ENCODE assay signal across 8 mouse cellular contexts in the genomic region with DNA sequence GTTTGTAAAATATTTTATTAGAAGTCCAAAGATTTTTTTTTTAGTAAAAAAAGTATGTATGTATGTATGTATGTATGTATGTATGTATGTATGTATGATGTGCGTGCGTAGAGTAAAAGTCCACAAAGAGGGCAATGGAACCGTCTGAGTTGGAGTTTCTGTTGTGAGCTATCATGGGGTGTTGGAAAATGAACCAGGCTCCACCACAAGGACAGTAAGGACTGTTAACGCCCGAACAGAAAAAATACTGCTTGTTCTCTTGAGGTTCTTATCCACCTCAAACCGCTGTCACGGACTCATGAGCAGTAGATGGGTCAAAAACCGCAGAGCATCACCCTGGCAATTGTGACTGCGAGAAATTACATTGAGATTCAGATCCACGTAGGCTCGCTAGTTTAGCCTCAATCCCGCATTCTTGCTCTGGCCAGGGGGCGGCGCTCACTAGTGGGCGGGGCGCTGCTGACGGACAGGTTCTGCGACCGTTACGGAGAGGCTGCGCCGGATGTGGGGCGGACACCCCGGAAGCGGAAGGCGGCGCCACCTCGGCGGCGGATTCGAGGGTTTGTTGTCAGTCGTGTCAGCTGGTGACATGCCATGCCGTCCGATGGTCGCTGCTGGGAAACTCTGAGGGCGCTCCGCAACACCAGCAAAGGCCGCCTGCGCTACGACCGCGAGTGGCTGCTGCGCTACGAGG. TPM values are rescaled to one million over a fixed set of nuclear protein-coding genes. Genes with fewer than 3 reads are reported as not detected.
DNase-seq lines count a peak whose midpoint lies in the region; ATAC-seq and TF ChIP-seq lines count a peak whose summit lies in the region.

Gene Gle1 (plus strand): TSS at position 521 of the 694 bp plus-strand sequence.

- H3K27me3 ChIP-seq in C2C12 (ENCODE audit: control insufficient read depth, insufficient read depth, insufficient read length) (no peaks in the 10 kb centered on the region), myocyte (ENCODE audit: control insufficient read depth, insufficient read depth, insufficient read length) (no peaks in the 10 kb centered on the region)
- no peaks in the 10 kb centered on the region for H3K27me3 ChIP-seq in erythroblast, embryonic 14.5 days (ENCODE audit: control insufficient read depth)
- H3K27me3 ChIP-seq in heart, embryonic 11.5 days (ENCODE audit: control insufficient read depth, insufficient read depth, low read length) = no peaks in the 10 kb centered on the region
- H3K27me3 ChIP-seq in kidney, embryonic 16.5 days (ENCODE audit: insufficient read depth, low read length) = no peaks in the 10 kb centered on the region
- no peaks in the 10 kb centered on the region for H3K27me3 ChIP-seq in liver, adult 2 months (ENCODE audit: control insufficient read depth, insufficient read depth, low read length)
- no peaks in the 10 kb centered on the region for H3K27me3 ChIP-seq in splenic B cell, adult 2 months (ENCODE audit: control insufficient read depth, insufficient read depth, low read length, poor library complexity, severe bottlenecking)

- H3K4me3 ChIP-seq in C2C12 (ENCODE audit: insufficient read depth, poor library complexity, severe bottlenecking) = peak within 1 kb of the TSS; percentile 94
- peak within 1 kb of the TSS; percentile 88 for H3K4me3 ChIP-seq in erythroblast, embryonic 14.5 days (replicated peaks)
- peak within 1 kb of the TSS; percentile 83 for H3K4me3 ChIP-seq in heart, embryonic 11.5 days (ENCODE audit: low read depth, low read length)
- peak within 1 kb of the TSS; percentile 70 for H3K4me3 ChIP-seq in kidney, embryonic 16.5 days (ENCODE audit: low read length)
- peak within 1 kb of the TSS; percentile 95 for H3K4me3 ChIP-seq in liver, adult 2 months (ENCODE audit: insufficient read depth, low read depth, low read length)
- peak within 1 kb of the TSS; percentile 43 for H3K4me3 ChIP-seq in myocyte

- H3K9me3 ChIP-seq in erythroblast, embryonic 14.5 days (ENCODE audit: control insufficient read depth, low read length) = no peaks in the 10 kb centered on the region
- no peaks in the 10 kb centered on the region for H3K9me3 ChIP-seq in heart, embryonic 11.5 days (replicated peaks; ENCODE audit: control insufficient read depth, low read length)
- no peaks in the 10 kb centered on the region for H3K9me3 ChIP-seq in kidney, embryonic 16.5 days (ENCODE audit: low read length)

- DNase-seq in brain, embryonic 14.5 days (ENCODE audit: low read depth) = peak; percentile 98
- DNase-seq in liver, adult 2 months (ENCODE audit: extremely low read depth, low read depth, low spot score) = peak; percentile 78
- DNase-seq in splenic B cell, adult 2 months (ENCODE audit: low read depth, low spot score) = peak; percentile 97

- WGBS in heart, embryonic 11.5 days (ENCODE audit: insufficient replicate concordance) = 3% methylated on average over 44 of the region's 44 CpGs
- WGBS in kidney, embryonic 16.5 days = 2% methylated on average over 44 of the region's 44 CpGs
- WGBS in liver, adult 2 months = 3% methylated on average over 44 of the region's 44 CpGs

- peak within 1 kb of the TSS; percentile 76 for H3K27ac ChIP-seq in heart, embryonic 11.5 days (ENCODE audit: low read depth, low read length)
- peak within 1 kb of the TSS; percentile 82 for H3K27ac ChIP-seq in kidney, embryonic 16.5 days (ENCODE audit: low read length)
- peak within 1 kb of the TSS; percentile 77 for H3K27ac ChIP-seq in liver, adult 2 months (replicated peaks; ENCODE audit: insufficient read depth, low read depth, low read length)

- peaks cover 44% of the 10 kb centered on the region for H3K36me3 ChIP-seq in C2C12 (ENCODE audit: control insufficient read depth, insufficient read depth)
- H3K36me3 ChIP-seq in erythroblast, embryonic 14.5 days (ENCODE audit: control insufficient read depth) = peaks cover 53% of the 10 kb centered on the region
- peaks cover 15% of the 10 kb centered on the region for H3K36me3 ChIP-seq in heart, embryonic 11.5 days (ENCODE audit: control insufficient read depth, insufficient read depth, low read length)
- H3K36me3 ChIP-seq in kidney, embryonic 16.5 days (ENCODE audit: insufficient read depth, low read length) = peaks cover 26% of the 10 kb centered on the region
- H3K36me3 ChIP-seq in liver, adult 2 months (ENCODE audit: control insufficient read depth, insufficient read depth, low read length) = peaks cover 13% of the 10 kb centered on the region
- H3K36me3 ChIP-seq in myocyte (ENCODE audit: control insufficient read depth, insufficient read depth) = no peaks in the 10 kb centered on the region
- peaks cover 4% of the 10 kb centered on the region for H3K36me3 ChIP-seq in splenic B cell, adult 2 months (ENCODE audit: control insufficient read depth, insufficient read depth, low read length, poor library complexity, severe bottlenecking)

- peaks cover 24% of the 10 kb centered on the region for H3K4me1 ChIP-seq in erythroblast, embryonic 14.5 days (ENCODE audit: control insufficient read depth)
- H3K4me1 ChIP-seq in heart, embryonic 11.5 days (ENCODE audit: control insufficient read depth, insufficient read depth, low read length) = no peaks in the 10 kb centered on the region
- peaks cover 6% of the 10 kb centered on the region for H3K4me1 ChIP-seq in kidney, embryonic 16.5 days (ENCODE audit: insufficient read depth, low read length)
- H3K4me1 ChIP-seq in liver, adult 2 months (ENCODE audit: control insufficient read depth, insufficient read depth, low read length) = peaks cover 3% of the 10 kb centered on the region

- TF ChIP-seq POLR2A in brain, embryonic 14.5 days (IDR thresholded peaks at IDR 0.05; ENCODE audit: borderline replicate concordance, extremely low read depth, insufficient read depth, insufficient read length, poor library complexity, severe bottlenecking) = peak; percentile 34; the same call in 1 of the 2 replicates
- TF ChIP-seq POLR2A in liver, adult 2 months (IDR thresholded peaks at IDR 0.05; ENCODE audit: extremely low read depth, insufficient read depth, low read length) = peak; percentile 44; the same call in 1 of the 2 replicates
- TF ChIP-seq POLR2A in myocyte (IDR thresholded peaks at IDR 0.05; ENCODE audit: insufficient read length, low read depth) = peak; percentile 82

- peak; percentile 27 for TF ChIP-seq CTCF in C2C12 (IDR thresholded peaks at IDR 0.05; ENCODE audit: control insufficient read depth, insufficient read depth, insufficient read length)
- peak; percentile 61 for TF ChIP-seq CTCF in brain, embryonic 14.5 days (IDR thresholded peaks at IDR 0.05; ENCODE audit: borderline replicate concordance, extremely low read depth, insufficient read depth, insufficient read length)
- TF ChIP-seq CTCF in liver, adult 2 months (IDR thresholded peaks at IDR 0.05; ENCODE audit: low read depth, low read length) = peak; percentile 71

- ATAC-seq in heart, embryonic 11.5 days (replicated peaks; ENCODE audit: insufficient number of reproducible peaks, low FRiP score, low TSS enrichment) = peak; percentile 91
- peak; percentile 94 for ATAC-seq in kidney, embryonic 16.5 days (ENCODE audit: low FRiP score, low TSS enrichment)

- peak within 1 kb of the TSS; percentile 88 for H3ac ChIP-seq in C2C12 (ENCODE audit: control insufficient read depth, insufficient read length, low read depth)
- H3ac ChIP-seq in myocyte (ENCODE audit: control insufficient read depth, insufficient read length) = peak within 1 kb of the TSS; percentile 9

- peaks cover 14% of the 10 kb centered on the region for H3K79me3 ChIP-seq in C2C12 (ENCODE audit: low read depth)

- H3K4me2 ChIP-seq in heart, embryonic 11.5 days = peak within 1 kb of the TSS; percentile 74
- peak within 1 kb of the TSS; percentile 66 for H3K4me2 ChIP-seq in kidney, embryonic 16.5 days (replicated peaks; ENCODE audit: low read depth, low read length)
- peak within 1 kb of the TSS; percentile 98 for H3K4me2 ChIP-seq in myocyte (ENCODE audit: low read depth)

- H3K79me2 ChIP-seq in C2C12 (ENCODE audit: control insufficient read depth, insufficient read depth) (peaks cover 17% of the 10 kb centered on the region), myocyte (ENCODE audit: control insufficient read depth, insufficient read depth) (peaks cover 9% of the 10 kb centered on the region)
- H3K79me2 ChIP-seq in liver, adult 2 months (ENCODE audit: control insufficient read depth, insufficient read depth, low read length) = no peaks in the 10 kb centered on the region

- peak within 1 kb of the TSS; percentile 78 for H3K9ac ChIP-seq in heart, embryonic 11.5 days (ENCODE audit: low read depth, low read length)
- peak within 1 kb of the TSS; percentile 68 for H3K9ac ChIP-seq in kidney, embryonic 16.5 days (replicated peaks; ENCODE audit: low read length)
- H3K9ac ChIP-seq in liver, adult 2 months (ENCODE audit: low read depth, low read length) = peak within 1 kb of the TSS; percentile 96

TF ChIP-seq in C2C12, 6 proteins besides CTCF, POLR2A, EP300 and RAD21:
- TF ChIP-seq MYOD1 (IDR thresholded peaks at IDR 0.05; ENCODE audit: control insufficient read depth, insufficient read length, low read depth) = no peak
- TF ChIP-seq MAX (IDR thresholded peaks at IDR 0.05) = peak; percentile 89
- no peak for TF ChIP-seq MYOG (IDR thresholded peaks at IDR 0.05; ENCODE audit: control insufficient read depth, extremely low read depth, insufficient read length)
- no peak for TF ChIP-seq CEBPB (IDR thresholded peaks at IDR 0.05; ENCODE audit: low read depth)
- TF ChIP-seq FOSL1 (IDR thresholded peaks at IDR 0.05; ENCODE audit: insufficient read depth, low read length, poor library complexity, severe bottlenecking) = no peak
- no peak for TF ChIP-seq USF1 (IDR thresholded peaks at IDR 0.05; ENCODE audit: low read depth)

TF ChIP-seq in myocyte, 11 proteins besides CTCF, POLR2A, EP300 and RAD21 (continues in another document):
- peak in 1 of 3 experiments; percentile 38 for TF ChIP-seq MYOG (IDR thresholded peaks at IDR 0.05; ENCODE audit: control insufficient read depth in 1 of 3, insufficient read depth in 1 of 3, insufficient read length in 2 of 3, low read depth in 2 of 3)
- peak; percentile 92 for TF ChIP-seq SRF (IDR thresholded peaks at IDR 0.05; ENCODE audit: control insufficient read depth, insufficient read length, low read depth)
- TF ChIP-seq TCF3 (IDR thresholded peaks at IDR 0.05; ENCODE audit: insufficient read length, low read depth) = peak; percentile 11
- TF ChIP-seq TCF12 (IDR thresholded peaks at IDR 0.05; ENCODE audit: insufficient read depth, poor library complexity, severe bottlenecking) = no peak
- no peak for TF ChIP-seq REST (IDR thresholded peaks at IDR 0.05; ENCODE audit: insufficient read depth, insufficient read length)
- TF ChIP-seq MAX (IDR thresholded peaks at IDR 0.05; ENCODE audit: low read depth) = peak; percentile 68
- no peak for TF ChIP-seq USF1 (IDR thresholded peaks at IDR 0.05; ENCODE audit: low read depth)

RNA-seq across cellular contexts. Expression of gene Gle1, which starts in this region (rescaled TPM):
- polyA plus RNA-seq in C2C12 (2012; fragmentation: generic; extraction: Trizol) (30.2 TPM), myocyte (2012; fragmentation: generic; extraction: Trizol) (25.1 TPM)
- polyA plus RNA-seq in brain, embryonic 14.5 days (2012; rRNA removed) = 51.6 and 58.0 TPM in 2 replicates
- polyA plus RNA-seq in erythroblast, embryonic 14.5 days (2012) = 6.5 and 7.0 TPM in 2 replicates
- polyA plus RNA-seq in heart, embryonic 11.5 days (2014; fragmentation: Nextera tagmentation; extraction: Ambion mirVana) = 34.3 and 39.0 TPM in 2 replicates
- 63.9 and 67.6 TPM in 2 replicates for polyA plus RNA-seq in kidney, embryonic 16.5 days (2015; fragmentation: Nextera tagmentation; extraction: Ambion mirVana)
- total RNA-seq in liver, adult 2 months (2014; rRNA removed) = 17.8 and 22.6 TPM in 2 replicates
- polyA plus RNA-seq in liver, adult 2 months (2012; rRNA removed) = 13.8 and 14.3 TPM in 2 replicates

Comparison
In these comparisons a context has a peak if more than half of its experiments do, and no peak if none do; other contexts are left out.
1. Peak in every context shown above with its lines: DNase-seq, ATAC-seq, H3K4me3 ChIP-seq and H3K27ac ChIP-seq.
2. H3K4me3 ChIP-seq: peak in every context shown above with its lines; median percentile 95 in liver, adult 2 months; 94 in C2C12; 88 in erythroblast, embryonic 14.5 days; 83 in heart, embryonic 11.5 days; 70 in kidney, embryonic 16.5 days; 43 in myocyte.